Mouse (Mus musculus) layer of hippocampus, postnatal 10 days (tissue): ENCODE data around the gene Elovl4. TPM values are rescaled to one million over a fixed set of nuclear protein-coding genes. Genes with fewer than 3 reads are reported as not detected.

Source experiments
- DNase-seq, 2 experiments: peaks; one replicate each; pipeline ENCODE4 v3.0.0; 2021; ENCODE audit warnings: low spot score in 2 of 2
- long read RNA-seq: library from polyadenylated mRNA; stranded (forward); transcript quantifications from one replicate; pipeline ENCODE4 v2.0.0, GENCODE M21; 2023
- total RNA-seq, 2 experiments: library from RNA; stranded (reverse); gene quantifications; 2 replicates each; pipeline ENCODE4 v1.2.3; 2021

Gene Elovl4
- total RNA-seq = 10 to 100 TPM; 87.5 to 93.3 TPM
- long read RNA-seq, transcript Elovl4-201 (6 exons, 3,001 nt) = major isoform, 61 of 95 reads
- long read RNA-seq, partial matches to known transcripts = 3 of 95 reads
- long read RNA-seq, other reads (novel, unspliced or antisense) = 31 of 95 reads

DNA sequence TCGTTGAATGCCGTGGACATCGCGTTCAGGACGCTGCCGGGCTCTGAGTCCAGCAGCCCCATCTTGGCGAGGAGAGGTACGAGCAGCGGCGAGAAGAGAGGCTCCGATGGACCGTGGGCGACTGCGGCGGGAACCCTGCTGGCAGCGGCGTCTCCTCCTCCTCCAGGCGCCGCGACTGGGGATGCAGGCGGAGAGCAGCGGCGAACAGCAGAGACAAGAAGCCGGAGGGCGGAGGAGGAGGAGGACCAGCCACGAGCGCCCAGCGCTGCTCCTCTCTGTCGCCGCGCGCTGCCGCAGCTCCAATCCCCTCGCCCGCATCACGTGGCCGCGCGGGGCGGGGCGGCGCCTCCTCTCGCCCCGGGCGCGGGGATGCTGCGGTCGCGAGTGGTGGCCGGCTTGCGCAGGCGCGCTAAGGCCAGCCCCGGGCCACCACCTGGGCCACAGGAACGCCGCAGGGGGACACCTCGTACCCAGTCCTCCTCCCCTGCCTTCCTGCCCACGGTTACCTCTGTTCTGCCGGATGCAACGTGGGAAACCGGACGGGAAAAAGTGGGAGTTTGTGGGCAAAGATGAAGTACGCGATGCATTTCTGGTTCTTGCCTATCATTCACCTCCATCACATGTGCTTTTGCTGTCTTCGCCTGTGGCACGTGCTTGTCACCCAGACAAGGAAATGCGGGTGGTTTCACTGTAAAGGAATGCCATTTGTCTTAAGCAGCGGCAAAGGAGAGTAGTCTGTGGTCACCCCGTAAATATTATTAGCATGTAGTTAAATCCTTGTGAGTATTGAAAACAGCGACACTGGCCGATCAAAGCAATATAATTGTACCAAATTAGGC is at the start of gene Elovl4:
Elovl4 (minus strand) TSS at position 301 of the 839 bp plus-strand sequence.
- peak; percentile 78 to 91 for DNase-seq

DNA sequence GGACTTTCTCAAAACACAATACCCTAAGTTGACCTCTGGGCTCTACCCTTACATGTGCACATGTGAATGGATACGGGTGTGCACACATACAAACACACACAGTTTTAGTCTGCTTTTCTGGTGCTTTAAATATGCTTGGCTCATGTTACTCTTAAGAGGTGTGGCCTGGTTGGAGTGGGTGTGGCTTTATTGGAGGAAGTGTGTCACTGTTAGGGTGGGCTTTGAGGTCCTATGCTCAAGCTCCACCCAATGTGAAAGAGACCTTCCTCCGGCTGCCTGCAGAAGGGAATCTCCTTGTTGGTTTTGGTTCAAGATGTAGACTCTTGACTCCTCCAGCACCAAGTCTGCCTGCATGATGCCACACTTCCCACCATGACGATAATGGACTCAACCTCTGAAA is 46.4 kb upstream of the Elovl4 start:
- no peak for DNase-seq

DNA sequence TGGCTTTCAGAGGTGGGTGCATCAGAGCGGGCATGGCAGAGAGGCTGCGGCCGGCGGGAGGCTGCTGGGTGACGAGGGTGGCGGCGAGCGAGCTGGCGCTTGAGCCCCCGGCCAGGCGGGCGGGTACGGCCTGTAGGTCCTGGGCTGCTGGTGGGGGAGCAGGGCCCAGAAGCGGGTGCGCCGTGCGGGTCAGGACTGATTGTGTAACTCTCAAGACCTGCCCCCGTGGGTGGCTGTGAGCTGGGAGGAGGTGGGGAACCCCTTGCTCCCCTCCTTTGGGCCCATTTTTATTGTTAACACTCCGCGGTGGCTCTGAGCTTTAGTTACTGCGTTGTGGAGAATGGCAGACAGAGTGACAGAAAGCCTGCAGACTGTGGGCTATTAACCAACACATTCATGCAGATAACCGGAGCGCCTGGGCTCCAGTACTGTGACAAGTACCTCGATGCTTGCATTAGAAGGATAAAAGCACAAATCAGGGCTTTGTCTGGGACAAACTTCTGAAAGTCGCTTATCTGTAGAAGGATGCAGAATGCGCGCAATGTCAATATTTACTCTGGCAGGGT is 28.8 kb upstream of the Elovl4 start:
- DNase-seq = no peak

DNA sequence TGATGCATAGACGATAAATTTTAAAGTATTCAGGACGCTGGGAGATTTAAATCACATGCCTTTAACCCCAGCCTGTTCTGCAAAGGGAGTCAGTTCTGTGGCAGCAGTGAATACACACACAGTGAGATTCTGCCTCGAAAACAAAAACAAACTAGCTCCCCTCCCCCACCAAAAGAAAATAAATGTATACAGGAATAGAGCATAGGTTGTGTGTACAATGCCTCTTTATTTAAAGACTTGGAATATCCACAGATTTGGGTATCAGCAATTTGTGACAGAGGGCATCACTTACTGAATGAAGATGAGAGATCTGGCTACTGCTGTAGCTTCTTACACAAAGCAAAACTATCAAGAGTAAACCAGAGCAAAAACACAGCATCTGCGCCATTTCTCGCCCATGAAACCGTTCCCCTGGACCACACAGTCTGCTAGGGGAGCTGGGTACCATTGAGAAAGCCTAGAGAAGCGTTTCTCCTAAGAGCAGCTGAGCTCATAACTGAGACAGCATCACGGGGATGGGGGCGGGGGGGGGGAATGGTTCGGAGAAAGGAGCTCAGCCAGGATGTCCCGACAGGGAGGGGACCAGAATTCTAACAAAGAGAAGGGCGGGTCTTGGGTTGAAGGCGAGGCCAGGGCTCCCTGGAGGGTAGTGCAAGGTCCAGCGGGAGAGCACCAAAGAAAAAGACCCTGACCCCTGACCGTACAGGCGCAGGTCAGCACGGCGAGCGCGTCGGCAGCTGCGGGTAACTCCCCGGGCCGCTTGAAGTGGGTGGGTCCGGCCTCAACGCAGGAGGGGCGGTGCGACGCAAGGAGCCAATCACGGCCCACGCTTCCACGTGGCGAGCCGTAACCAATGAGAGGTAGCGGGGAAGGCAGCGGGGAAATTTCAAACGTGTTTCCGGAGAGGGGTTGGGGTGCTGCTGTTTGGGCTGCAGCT is 28.0 kb upstream of the Elovl4 start, which contains the start of gene Ttk:
Ttk (plus strand) TSS at position 879 of the 937 bp plus-strand sequence.
- peak; percentile 88 to 92 for DNase-seq

DNA sequence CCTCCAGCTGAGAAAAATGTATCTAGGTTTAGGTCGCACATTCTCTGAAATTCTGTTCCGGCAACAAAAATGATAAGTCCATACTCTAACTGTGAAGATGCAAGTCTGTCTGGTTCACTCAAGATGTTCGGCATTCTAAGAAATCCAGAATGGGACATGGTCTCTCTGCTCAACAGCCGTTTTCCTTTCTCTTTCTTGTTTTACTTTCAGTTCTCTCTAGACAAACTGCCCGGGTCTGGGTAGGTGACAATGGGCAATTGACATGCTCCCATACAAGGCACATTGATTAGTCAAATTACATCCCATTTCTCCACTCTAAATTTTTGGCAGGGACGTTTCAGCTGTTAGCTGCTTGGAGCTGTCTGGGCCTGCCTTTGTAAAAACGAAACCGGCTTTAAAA is 25.1 kb upstream of the Elovl4 start:
- DNase-seq = no peak

DNA sequence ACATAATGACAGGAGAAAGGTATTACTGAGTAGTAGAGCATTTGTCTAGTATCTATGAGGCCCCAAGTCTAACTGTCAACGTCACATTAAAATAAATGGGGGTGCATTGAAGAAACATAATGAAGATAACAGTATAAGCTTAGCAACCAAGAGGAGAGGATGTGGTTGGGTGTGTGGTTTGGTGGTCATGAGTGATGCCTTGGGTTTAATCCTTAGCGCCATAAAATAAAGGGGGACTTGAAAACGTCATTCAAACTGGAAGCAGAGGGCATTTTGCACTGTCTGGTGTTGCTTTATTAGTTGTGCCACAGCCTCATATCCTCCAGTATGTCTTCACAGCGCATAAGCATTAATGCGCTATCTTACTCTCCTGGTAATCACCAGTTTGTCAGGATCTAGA is 23.8 kb upstream of the Elovl4 start:
- DNase-seq = no peak

DNA sequence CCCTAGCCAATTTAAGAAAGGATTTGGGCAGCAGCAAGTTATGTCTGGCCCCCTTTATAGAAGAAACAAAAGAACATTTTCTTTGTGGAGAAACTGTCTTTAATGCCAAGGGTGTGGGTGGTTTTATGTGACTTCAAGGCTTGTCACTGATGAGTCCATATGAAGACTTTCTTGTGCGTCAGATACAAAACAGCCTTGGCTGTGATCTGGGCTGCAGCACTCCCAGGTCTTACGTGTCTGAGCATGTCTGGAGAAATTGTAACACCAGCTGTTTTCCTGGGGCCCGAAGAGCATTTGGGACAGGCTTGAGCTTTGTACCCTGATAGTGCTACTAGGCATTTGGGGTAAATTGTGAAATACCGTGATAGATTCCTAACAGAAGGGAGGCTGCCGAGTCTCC is 16.8 kb upstream of the Elovl4 start:
- DNase-seq = no peak

DNA sequence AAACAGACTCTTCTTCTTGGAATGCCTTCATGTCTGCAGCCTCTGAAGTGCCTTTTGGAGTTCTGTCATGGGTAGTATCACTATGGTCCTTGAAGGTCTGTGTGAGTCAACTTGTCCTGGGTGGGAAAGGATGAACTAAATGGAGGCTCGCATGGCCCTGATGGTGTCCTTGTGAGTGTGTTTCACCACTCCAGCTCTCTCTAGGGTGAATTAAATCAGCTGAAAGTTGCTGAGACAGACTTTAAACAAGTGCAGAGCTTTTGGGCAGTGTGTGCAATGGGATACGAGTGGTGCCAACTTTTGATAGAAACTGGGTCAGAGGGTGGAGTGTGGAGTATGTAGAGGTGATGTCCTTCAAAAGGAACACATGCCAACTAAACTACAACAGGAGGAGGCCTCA is 14.9 kb upstream of the Elovl4 start:
- DNase-seq = no peak

DNA sequence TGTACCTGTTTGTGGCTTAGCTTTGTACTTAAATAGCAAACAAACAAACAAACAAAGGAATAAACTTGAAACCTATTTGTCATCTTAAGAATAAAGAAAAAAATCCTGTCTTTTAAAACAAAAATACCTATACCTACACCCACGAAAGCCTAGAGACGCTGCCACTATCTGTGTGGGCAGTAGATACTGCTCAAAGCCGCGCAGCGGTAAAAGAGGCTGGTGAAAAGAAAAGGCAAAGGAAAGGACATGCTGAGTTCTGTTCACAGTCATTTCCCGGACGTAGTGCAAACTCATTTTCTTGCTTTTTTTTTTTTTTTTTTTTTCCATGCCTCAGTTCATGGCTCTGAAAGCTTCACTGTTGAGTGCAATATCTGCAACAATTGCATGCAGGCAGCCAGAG is 13.1 kb upstream of the Elovl4 start:
- no peak for DNase-seq

DNA sequence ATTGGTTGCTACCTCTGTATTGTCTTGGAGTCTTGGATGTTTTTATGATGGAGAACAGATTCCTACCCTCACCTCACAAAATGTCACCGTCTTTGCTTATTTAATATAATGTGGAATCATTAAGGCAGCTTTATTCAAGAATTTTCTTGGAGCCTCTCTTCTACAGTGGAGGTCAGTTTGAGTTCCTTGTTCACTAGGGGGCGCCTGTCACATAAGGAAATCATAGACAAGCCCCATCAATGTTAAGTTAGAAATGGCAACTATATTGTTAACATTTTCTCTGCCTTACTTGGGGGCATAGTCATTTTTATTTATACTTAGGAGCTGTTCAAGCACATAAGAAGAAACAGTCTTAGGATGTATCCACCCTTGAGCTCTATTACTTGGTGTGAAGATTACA is 1.5 kb upstream of the Elovl4 start:
- DNase-seq = peak; percentile 44 to 68

DNA sequence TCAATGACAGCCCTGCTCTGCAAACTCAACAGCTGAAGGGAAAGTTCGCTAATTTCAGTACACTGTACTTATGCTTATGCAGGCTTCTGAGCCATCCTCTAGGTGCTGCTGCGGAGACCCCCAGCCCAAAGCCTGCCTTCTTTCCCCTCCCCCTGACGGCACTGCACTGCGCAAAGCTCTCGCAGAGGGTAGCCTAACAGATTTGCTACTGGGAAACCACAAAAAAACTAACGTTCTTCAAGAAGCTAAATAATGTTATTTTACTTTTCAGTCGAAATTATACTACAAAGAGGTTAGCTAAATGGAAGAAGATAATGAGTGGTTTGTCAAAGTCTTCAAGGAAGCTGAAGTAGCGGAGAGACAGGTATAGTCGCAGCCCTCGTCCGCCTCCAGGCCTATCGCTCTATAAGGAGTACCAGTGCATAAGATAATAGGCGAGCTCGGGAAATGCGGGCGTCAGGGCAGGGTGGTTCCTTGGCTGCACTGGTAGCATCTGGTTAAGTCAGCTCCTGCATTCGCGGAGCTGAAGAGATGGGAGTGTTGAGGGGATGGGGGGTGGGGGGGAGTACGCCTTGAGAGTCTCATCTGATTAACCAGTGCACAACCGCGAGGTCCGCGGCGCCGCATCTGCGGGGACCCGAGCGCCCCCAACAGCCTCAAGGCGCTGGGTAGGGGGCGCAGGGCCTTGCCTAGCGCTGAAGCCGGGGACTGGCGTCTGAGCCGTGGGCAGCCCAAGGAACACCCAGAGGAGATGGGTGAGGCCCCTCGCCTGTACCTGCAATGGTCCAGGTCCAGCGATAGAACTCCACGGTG is 707 bp downstream of the Elovl4 start:
- DNase-seq = peak; percentile 46 to 55

DNA sequence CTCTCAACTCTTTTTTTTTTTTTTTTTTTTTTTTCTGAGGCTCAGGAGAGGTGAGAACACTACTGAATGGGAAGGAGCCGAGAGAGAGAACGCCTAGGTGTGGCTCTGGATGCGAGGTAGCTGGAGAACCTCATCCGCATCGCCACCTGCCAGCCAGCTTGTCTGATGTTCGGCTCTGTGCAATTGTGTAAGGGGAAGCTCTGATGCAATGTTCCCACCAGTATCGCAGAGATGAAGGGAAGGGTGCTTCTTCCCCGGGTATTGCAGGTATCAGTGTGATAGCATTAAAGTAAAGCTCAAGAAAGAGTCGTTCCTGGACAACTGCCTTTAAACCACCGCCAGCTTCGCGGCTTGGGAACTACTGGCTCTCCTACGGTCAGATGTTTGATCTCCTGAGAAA is 1.7 kb downstream of the Elovl4 start:
- no peak for DNase-seq

DNA sequence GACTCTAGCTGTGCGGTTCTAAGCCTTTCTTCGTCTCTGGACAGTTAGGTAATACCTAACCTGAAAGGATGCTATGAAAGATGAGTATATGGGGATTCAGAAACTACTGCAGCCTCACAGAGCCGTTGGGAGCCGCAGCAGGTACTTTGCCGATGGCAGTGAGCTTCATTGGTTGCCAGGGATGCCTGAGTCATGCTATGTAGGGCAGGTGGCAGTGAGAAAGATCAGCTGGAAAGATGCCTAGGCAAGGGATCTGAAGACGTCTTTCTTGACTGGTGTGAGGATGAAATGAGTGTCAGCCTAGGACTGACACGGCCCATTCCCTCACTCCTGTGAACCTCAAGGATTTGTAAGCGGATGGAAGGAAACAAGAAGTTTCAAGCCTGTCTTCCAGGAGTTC is 8.2 kb downstream of the Elovl4 start:
- DNase-seq = peak in 1 of 2 experiments; percentile 10

DNA sequence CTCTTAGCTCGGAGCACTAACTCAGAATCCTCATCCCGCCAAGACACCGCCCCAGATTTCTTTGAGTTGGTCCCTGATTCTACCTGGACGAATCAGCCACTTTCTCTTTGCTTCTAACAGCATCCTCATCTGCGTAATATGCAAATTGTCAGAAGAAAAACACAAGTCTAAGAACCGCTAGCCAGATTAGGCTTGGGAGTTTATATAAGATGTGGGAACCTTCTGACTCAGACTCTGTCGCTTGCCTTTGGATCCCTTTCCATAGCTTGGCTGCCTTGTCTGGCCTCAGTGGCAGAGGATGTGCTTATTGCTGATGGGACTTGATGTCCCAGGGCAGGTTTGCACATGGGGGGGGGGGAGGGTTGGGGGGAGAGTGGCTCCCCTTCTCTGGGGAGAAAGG is 9.2 kb downstream of the Elovl4 start:
- peak in 1 of 2 experiments; percentile 5 for DNase-seq

DNA sequence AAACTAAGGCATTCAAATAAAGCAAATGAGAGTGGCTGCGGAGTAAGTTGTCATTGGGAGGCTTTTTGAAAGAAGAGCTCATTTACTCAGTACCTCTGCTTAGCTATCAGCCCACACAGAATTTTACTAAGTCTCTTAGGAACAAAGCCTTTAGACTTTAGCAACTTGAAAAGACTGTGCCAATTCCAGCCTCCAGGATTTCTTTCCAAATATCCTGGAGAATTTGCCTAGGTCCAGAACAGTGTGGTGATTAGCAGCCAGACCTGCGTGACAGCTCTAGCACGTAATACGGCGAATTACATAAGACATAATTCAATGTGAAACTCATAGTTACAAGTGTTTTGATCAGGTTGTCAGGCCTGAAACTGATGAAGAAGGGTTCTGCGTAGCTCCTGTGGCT is 16.8 kb downstream of the Elovl4 start:
- no peak for DNase-seq

DNA sequence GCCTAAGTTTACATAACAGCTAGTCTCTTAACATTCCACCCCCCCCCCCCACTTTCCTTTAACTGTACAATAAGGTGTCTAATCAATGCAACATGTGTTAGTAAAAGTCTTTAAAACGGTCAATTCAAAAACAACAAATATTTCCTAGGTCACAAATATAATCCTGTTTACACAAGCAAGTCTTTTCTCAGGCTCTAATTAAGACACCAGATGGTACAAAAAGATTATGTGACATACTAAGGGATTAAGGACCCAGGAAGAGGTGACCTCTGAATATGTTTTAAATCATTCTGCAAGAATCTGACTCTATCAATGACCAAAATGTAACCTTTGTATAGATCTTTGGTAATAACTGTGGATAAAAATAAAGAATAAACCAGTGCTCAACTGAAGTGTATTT is 20.6 kb downstream of the Elovl4 start:
- DNase-seq = no peak

DNA sequence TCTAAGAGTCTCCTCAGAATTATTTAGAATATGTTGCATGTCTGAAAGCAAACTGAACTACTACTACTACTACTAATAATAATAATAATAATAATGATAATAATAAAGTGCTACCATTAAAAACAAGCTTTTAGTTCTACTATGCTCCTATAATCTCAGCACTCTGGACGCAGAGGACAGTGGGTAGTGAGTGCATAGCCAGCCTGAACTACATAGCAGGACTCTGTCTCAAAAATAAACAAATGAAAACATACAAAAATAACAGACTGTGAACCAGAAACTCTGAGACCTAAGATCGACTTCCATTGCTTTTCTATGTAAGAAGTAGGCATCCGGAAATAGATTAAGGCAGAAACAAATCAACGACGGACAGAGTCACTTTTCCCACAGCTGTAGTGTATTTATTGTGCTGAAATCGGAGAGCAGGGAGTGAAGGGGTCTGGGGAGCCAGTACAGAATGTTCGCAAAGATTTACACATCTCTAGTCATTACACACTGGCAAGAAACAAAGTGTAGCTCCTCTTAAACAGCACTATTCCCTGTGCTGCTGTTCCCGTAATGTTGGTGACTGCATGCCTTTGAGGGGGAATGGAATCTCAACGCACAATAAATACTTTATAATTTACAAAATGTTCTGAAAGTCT is 27.6 kb downstream of the Elovl4 start:
- DNase-seq = no peak

DNA sequence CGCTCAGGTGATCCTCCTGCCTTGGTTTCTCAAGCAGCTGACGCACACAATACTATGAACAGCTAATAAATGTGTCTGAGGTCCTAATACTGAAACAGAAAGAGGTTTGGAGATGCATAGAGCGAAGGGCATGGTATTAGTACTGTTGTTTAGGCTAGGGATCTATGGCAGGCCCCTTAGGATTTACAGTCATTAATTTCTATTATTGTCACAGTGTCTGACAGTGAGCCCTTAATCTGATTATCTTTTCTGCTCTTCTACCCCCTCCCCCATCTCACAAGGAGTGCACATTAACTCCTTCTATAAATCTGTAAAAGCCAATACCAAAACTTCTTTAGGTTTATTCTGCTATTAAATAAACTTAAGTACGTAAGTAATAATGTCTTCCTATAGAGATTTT is 44.8 kb downstream of the Elovl4 start:
- no peak for DNase-seq

DNA sequence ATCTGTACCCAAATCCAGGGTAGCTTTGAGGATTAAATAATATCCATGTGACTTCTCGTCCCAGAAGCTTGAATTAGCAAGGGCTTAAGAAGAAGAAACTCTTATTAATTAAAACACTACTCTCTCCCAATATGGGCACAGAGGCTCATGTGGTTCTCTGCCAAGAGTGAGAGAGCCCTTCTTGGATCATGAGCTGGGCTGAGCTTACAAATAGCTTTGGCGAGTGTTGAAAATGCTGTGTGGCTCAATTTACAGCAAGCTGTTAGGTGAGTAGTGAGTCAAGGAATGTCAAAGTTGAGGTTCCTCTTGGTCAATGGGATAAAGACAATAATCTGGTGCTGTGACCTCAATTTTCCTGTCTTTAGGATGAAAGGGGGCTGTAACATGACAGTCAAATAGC is 74.2 kb downstream of the Elovl4 start:
- no peak for DNase-seq

DNA sequence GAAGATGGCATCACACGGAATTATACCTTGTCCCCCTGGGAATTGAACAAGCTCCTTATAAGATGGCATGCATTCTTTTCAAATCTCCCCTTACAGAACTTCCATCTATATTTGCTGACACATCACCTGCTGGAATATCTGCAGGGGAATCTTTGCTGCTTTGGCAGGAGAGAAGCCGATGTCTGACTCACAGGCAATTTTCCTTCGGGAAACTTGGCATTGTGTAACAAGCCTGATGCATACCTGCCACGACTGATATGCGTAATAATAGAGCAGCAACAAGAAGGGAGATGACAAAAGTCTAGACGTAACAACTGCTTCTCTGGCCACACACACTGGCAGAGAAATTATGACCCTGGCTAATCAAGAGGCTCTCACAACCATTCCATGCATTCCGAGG is 75.2 kb downstream of the Elovl4 start:
- DNase-seq = no peak
